Mouse (Mus musculus): ENCODE measurements around the gene Fasn.
A peak's percentile ranks its signal among the peaks of the same experiment; 100 is the strongest.
"Not testable (repeated sequence)": the region's sequence is repeated elsewhere in the genome, so short reads cannot be mapped to it uniquely, and the experiment has no call there.

Gene Fasn

GRCm38 (mm10) chr11:120823956-120824786 is at the start of gene Fasn:
Fasn (minus strand) TSS chr11:120824547.
- peak; percentile 94 for DNase-seq (ENCODE audit: low read depth, low spot score)

GRCm38 (mm10) chr11:120873206-120873605 is 48.9 kb upstream of the Fasn start:
- DNase-seq (ENCODE audit: low read depth, low spot score), result no peak

GRCm38 (mm10) chr11:120871521-120871920 is 47.2 kb upstream of the Fasn start:
- DNase-seq (ENCODE audit: low read depth, low spot score), result no peak

DNA sequence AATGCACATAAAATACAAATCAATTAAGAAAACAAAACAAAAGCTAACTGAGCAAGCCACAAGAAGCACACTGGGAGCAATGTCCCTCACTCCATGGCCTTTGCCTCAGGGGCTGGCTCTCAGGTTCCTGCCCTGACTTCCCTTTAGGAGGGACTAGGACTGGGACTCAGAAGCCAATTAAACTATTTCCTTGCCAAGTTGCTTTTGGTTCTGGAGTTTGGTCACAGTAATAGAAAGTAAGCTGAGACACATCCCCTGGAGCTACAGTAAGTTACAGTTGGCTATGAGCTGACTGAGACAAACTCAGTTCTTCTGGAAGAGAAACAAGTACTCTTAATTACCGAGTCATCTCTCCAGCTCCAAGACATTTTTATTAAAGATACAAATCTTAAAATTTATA is 41.5 kb upstream of the Fasn start:
- no peak for DNase-seq (ENCODE audit: low read depth, low spot score)

DNA sequence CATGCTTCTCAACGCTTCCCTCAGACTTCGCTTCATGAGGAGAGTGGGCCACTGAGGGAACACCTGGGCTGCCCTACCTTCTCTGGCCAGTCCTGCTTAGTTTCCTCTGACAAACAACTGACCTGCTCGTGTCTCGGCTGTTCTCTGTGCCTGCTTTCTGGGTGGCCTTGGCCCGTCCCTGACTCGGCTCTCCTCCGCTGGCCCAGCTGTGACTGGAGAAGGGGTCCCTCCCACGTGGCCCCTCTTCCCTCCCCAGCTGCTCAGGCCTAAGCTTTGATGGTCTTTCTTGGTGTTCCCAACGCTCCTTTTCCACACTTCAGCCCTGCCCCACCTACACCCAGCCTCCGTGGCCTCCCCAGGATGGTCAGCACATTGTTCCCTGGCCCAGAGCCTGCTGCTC is 38.5 kb upstream of the Fasn start:
- no peak for DNase-seq (ENCODE audit: low read depth, low spot score)

- not testable (repeated sequence) for DNase-seq (ENCODE audit: low read depth, low spot score)
Measured at GRCm38 (mm10) chr11:120855938-120856337, 31.6 kb upstream of the Fasn start.

DNA sequence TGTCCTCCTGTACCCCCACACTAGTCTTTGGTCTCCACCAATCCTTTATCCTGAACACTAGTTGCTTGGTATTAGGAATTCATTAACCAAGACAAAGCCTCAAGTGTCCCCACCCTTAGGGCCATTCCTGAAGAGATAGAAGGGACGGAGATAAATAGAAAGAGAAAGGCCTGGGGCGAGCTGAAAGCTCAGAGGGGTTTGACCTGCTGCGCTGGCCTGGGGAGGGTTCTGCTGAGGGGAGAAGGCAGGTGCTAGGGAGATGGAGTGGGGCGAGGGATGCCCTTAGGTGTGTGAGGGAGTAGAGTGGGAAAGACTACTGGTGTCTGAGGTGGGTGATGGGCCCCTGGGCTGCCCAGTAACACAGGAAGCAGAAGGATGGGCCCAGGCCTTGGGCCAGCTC is 29.4 kb upstream of the Fasn start:
- DNase-seq (ENCODE audit: low read depth, low spot score), result no peak

- no peak for DNase-seq (ENCODE audit: low read depth, low spot score)
Measured at GRCm38 (mm10) chr11:120853158-120853557, 28.8 kb upstream of the Fasn start.

DNA sequence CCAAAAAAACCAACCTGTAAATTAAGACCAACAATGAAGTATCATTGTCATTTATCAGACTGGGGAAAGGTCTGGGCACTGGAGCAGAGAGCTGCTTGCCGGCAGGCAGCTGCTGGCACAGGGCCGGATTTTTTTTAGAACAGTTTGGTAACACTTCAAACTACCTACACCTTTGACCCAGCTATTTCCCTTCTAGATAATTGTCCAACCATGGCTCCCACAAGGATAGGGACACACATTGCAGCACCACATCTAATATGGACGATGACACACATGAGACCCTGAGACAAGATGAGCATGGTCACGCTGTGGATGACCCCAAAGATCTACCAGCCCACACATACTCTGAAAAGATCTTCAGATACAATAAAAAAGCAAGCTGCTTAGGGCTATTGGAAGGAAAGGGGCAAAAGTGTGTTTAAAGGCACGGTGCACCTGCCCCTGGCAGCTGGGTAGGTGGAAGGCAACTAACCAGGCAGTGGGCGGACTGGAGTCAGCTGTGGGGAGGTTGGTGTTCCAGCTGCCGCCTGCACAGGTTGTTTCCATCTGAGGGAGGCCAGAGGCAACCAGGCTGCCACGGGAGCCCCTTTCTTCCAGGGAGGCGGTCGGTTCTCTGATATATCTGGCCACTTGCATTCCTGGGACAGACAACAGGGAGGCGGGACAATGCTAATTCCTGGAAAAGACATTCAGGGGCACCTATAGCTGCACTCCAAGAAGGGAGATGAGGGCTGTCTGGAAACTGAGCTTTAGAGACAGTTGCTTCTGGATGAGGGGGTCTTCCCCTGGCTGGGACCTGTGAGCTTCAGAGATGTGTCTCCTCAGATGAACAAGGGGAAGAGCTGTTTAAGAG is 28.0 kb upstream of the Fasn start:
- DNase-seq (ENCODE audit: low read depth, low spot score), result no peak

DNA sequence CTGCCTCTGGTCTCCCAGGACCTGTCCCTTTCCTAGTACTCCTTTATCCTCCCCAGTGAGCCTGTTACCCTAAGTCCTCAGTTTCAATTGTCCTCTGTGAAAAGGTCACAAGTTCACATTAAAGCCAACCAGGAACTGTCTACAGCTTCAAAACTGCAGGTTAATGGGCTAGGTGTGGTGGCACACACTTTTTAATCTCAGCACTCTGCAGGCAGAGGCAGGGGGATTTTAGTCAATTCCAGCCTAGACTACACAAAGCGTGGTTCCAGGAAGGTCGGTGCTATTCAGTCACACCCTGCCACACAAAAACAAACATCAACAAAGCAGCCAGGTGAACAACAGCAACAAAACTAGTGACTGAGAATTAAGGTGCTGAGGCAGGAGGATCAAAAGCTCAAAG is 27.2 kb upstream of the Fasn start:
- no peak for DNase-seq (ENCODE audit: low read depth, low spot score)

GRCm38 (mm10) chr11:120851132-120851531 is 26.8 kb upstream of the Fasn start:
- DNase-seq (ENCODE audit: low read depth, low spot score), result no peak

- no peak for DNase-seq (ENCODE audit: low read depth, low spot score)
Measured at GRCm38 (mm10) chr11:120850331-120851030, 26.1 kb upstream of the Fasn start.

DNA sequence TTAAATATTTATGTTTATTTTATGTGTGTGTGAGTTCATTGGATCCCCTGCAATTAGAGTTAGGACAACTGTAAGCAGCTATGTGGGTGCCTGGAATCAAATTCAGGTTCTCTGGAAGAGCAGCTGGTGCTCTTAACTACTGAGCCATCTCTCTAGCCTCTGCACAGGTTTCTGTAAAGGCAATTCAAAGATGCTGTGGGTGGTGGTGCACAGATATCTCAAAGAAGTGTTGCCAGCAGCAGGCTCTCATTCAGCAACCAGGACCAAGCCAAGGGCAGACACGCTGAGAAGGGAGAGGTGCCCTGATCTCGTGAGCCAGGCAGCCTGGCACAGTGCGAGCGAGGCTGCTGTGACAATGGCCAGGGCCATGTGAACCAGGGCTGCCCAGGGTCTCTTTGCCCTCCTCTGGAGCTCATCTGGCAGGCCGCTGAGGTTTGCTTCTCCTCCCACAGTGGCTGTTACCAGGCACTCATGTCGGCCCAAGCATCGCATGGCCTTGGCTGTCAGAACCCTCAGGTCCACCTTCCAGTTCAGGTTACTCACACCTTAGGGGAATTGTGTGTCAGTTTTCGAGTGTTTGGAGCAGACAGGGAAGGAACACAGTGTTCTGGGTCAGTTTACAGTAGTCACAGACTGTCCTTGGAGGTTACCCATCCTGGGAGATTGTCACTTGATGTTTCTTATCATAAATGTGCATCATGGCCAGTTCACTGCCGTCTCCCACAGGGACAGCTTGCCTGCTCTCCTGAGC is 22.6 kb upstream of the Fasn start:
- peak; percentile 27 for DNase-seq (ENCODE audit: low read depth, low spot score)

DNA sequence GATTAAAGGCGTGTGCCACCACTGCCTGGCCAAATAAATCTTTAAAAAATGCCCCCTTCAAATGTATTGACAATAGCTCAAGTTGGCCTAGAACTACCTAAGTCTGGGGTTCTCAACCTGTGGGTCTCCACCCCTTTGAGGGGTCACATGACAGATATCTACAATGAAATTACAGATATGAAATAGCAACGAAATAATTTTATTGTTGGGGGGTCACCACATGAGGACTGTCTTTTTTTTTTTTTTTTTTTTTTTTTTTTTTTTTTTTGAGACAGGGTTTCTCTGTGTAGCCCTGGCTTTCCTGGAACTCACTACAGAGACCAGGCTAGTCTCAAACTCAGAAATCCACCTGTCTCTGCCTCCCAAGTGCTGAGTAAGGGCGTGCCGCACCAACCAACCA is 20.0 kb upstream of the Fasn start:
- DNase-seq (ENCODE audit: low read depth, low spot score), result no peak

DNA sequence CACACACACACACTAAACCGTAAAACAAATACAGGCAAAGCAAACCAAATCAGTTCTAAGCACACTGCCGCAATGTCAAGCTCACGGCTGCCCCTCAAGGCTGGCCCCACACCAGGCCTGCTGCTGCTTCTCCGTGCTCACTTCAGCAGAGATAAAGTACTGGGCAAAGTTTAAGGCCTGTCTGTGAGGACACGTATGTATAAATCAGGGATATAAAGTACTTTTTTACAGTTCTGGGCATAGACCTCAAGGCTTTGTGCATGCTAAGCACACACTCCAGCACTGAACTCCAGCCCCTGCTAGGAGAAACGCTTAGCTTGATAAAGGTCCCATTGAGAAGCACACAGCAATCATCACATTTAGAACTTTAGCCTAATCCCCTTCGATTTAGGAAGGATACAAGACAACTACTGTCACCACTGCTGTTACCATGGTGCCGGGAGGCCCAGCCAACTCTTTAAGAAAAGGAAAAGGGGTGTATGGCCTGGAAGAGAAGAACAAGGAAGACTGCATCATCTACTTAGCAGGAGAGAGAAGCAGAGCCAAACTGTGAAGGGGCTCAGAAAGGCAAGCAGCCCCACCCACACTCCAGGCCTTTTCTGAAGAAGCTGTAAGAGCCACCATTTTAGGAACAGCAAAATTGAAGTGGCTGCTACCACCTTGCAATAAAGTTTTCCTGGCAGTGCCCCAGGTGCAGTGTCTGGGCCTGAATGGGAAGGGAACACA is 9.4 kb upstream of the Fasn start:
- no peak for DNase-seq (ENCODE audit: low read depth, low spot score)

DNA sequence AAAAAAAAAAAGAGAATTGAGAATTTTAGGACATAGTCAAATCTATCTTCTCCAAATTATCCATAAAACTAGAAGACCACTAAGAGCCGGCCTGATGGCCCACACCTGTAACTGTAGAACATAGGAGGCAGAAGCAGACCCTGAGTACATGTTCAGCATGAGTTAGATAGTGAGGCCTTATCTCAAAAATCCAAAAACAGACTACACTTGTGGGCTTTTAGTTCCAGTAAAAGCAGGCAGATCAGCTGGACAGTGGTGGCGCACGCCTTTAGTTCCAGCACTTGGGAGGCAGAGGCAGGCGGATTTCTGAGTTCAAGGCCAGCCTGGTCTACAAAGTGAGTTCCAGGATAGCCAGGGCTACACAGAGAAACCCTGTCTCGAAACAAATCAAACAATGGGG is 8.6 kb upstream of the Fasn start:
- not testable (repeated sequence) for DNase-seq (ENCODE audit: low read depth, low spot score)

DNA sequence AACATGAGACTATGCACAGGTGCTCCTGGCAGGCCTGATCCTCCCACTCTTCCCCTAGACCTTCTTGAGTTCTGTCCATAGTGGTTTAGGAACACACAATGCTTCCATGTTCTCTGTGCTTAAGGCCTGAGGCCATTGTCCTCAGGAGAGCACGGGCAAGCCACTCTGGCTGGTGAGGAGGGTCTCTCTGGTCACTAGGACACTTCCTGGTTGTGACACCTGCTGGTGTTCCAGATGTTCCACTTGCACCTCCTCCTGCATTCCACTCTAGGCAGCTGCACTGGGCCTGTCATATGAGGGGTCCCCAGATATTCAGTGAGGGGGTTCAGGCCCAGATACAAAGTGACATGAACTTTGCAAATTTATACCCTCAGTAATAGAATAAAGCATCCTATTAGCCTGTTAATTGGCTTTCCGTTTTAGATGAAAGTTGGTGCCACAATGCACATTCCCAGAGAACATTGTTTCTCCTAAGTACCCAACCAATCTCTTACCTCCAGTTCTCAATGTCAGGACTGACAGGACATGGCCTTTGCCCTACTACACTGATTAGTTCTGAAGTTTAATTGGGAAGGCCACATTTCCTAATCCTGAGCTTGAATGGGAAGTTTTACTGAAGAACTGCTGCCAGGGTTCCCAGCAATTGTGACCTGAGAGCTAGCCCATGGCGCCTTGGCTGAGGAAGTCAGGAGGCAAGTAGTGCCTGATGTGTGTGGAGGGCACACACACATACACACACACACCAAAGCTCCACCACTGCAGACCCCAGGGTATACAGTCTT is 7.5 kb upstream of the Fasn start:
- DNase-seq (ENCODE audit: low read depth, low spot score), result no peak

- DNase-seq (ENCODE audit: low read depth, low spot score), result no peak
Measured at GRCm38 (mm10) chr11:120830686-120831085, 6.3 kb upstream of the Fasn start.

GRCm38 (mm10) chr11:120829757-120830532 is 5.6 kb upstream of the Fasn start:
- DNase-seq (ENCODE audit: low read depth, low spot score), result no peak

Data from telencephalon, adult 2 months (tissue).